Mouse (Mus musculus): ENCODE measurements around the gene Fbxl14.

GRCm38 (mm10) chr6:119477686-119478310, 1.7 kb upstream of the Fbxl14 start:
- TF ChIP-seq POLR2A (IDR thresholded peaks at IDR 0.05; ENCODE audit: low read depth, low read length) (no peak), CTCF (conservative IDR thresholded peaks at IDR 0.05; ENCODE audit: insufficient read depth, insufficient read length, low read depth, low read length) (no peak)
